Mouse (Mus musculus) thymus, postnatal 14 days (tissue): ENCODE measurements around the gene Stox2.

ENCODE experiments used
- DNase-seq: peaks from one replicate; pipeline ENCODE4 v3.0.0; 2021

Stox2 gene

GRCm38 (mm10) chr8:47288131-47288865, 157.9 kb downstream of the Stox2 start:
- DNase-seq = no peak

- no peak for DNase-seq
Observed at GRCm38 (mm10) chr8:47287641-47288130, 158.5 kb downstream of the Stox2 start.

DNA sequence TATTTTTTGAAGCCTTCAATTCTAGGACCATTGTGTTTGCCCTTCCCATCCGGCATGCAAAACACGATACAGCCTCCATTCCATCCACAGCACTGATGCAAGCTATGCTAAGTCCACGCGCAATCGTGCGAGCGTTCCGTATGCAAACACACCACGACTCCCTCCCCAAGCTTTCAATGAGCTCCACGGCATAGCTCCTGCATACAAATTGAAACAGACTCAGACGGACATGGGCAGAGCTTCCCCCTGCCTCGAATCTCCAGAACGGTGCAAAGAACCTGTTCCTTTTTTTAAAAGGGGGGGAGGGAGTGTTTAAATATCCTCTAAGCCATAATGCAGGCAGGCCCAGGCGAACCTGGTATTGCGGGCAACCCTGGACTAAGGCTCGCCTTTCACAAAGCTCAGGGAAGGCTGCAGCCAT, 159.0 kb downstream of the Stox2 start:
- no peak for DNase-seq

DNA sequence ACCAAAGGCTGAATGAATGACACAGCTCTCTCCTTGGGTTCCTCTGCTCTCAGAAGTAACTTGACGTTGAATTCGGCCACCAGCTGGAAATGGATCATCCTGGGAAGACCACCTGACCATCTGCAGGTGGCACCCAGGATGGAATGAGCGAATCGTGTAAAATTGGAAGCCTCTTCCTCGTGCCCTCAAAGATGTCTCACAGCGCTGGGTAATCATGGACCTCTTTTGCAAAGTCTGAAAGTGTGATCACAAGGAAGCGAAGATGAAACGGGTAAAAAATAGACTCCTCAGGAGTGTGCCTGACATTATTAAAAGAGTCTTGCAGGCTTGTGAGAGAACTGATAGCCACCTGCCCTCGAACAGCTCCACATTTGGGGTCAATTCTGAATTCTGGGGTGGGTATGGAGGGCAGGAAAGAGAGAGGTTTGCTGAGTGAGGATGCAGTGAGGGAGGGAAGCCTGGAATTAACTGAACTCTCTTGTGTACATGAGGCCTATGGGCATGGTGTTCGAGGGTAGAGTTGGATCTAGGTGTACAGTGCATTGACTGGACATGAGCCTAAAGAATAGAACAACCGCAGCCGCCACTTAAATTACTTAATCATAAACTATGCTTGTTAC, 160.0 kb downstream of the Stox2 start:
- DNase-seq = no peak

DNA sequence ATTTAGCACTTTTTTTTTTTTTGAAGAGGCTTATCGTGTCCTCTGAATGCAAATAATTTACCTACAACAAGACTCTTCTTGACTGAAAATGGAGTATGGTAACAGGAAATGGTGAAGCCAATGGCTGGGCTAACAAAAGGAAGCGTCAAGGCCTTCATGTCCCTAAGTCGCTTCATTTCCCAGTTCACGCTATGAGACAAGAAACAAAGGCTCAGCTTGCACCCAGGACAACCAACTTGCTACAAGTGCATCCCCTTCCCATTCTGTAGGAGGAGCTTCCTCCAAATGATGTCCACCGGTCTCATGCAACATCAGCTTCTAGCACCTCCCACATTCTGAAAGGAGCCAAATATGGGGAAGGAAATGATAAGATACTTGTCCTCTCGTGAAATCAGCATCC, 160.7 kb downstream of the Stox2 start:
- DNase-seq = no peak

GRCm38 (mm10) chr8:47284329-47285326, 161.5 kb downstream of the Stox2 start:
- DNase-seq = no peak

GRCm38 (mm10) chr8:47279898-47280297, 166.3 kb downstream of the Stox2 start:
- no peak for DNase-seq

DNA sequence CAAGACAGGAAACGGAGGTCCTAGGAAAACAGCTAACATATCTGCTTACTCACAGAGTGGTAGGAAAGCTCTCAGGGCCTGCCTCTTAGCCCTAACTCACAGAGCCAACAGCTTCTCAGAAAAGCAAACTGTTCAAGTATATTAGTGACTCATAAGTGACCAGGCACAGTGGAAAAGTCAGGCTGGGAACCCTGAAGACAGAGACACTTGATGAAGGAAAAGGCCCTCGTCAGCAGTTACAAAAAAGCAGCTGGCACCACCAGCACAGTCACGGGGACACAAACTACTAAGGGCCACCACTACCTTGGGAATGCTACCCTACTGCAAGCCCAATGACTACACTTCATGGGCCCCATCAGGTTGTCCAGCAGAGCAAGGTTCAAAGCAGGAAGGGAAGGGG, 168.0 kb downstream of the Stox2 start:
- no peak for DNase-seq

DNA sequence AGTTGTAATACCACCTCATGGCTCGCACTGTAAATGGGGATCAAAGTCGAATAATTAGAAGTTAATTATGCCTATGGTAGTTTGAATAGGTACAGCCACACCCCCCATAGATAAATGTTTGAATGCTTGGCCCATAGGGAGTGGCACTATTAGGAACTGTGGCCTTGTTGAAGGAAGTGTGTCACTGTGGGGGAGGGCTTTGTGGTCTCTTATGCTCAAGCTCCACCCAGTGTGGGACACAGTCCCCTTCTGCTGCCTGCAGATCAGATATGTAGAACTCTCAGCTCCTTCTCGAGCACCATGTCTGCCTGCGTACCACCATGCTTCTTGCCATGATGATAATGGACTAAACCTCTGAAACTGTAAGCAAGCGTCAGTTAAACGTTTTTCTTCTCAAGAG, 177.2 kb downstream of the Stox2 start:
- no peak for DNase-seq

DNA sequence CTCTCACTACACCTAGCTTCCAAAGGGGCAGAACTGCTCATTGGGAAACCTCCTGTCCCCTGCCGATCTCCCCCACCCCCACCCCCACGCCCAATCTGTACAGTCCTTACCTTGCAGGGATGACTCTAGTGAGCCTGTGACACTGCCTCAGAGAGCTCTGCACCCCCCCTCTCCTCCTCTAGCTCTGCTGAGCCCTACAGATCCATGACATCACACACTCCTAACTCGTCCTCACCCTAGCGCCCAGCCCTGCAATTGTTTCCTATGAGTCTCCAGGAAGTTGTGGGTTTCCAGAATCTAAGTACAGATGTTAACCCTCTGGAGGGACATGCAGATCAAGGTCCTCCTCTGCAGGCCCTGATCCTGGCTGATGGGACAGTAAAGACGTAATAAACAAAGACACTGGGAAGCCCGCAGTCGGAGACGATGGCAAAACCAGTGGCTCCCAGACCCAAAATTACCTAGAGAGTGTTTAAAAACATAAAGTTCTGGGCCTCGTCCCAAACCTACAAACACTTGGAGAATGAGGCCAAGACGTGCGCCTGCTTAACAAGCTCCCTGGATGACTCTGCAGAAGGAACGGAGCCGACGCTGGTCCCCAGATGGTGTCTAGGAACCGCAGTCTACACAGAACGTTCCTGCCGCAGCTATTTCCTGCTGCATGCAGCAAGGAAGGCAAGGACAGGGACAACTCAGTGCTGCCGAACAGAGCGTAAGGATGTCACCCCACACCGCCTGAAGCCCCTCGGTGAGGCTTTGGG, 177.9 kb downstream of the Stox2 start:
- DNase-seq = no peak

GRCm38 (mm10) chr8:47263070-47263843, 182.9 kb downstream of the Stox2 start:
- no peak for DNase-seq

DNA sequence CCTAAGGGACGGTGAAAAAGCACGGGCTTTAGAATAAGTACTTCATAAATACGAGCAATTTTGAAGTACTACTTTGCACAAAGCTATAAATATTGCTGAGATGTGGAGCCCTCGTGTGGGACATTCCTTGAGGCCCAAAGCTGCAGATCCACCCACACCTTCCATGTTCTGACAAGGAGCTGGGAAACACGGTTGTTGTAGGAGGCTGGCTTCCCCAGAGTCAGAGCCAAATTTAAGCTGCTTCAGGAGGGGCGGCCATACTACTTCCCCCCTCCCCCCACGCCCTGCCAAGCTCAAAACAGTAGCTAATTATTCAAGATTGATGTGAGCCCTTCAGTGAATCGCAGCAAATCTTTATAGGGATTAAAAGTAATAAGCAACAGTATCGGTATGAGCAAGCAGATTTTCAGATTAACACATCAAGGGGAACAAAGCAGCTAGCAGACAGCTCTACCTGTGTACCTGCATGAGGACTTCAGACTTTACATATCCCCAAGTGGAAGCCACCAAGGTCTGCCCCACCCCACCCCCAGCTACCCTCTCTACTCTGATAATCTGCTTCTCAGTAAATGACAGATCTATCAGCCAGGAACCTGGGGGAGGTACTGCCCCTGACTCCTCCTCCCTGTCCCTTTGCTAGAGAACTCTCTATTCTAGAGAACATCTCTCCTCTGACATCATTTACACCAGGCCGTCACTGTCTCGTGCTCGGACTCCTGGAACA, 185.2 kb downstream of the Stox2 start:
- no peak for DNase-seq

GRCm38 (mm10) chr8:47250832-47251231, 195.3 kb downstream of the Stox2 start:
- DNase-seq = no peak

DNA sequence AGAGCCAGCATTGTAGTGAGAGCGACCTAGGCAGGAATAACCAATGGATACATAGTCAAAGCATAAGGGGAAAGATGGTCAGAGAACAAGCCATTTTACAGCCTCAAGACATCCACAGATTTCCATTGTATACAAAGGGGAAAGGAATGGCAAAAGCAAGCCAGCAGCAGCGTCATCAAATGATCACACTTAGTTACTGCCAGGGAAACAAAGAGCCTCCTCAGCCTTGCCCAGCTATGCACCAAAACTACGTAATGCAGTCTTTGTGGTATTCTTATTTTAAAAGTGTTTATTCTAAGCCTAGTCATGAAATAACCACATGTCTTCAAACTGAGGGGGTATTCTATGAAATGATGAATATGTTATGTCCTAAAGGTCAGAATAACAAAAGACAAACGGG, 201.0 kb downstream of the Stox2 start:
- no peak for DNase-seq

- no peak for DNase-seq
Observed at GRCm38 (mm10) chr8:47244202-47244601, 202.0 kb downstream of the Stox2 start.

- no peak for DNase-seq
Observed at GRCm38 (mm10) chr8:47243631-47244030, 202.5 kb downstream of the Stox2 start.

- DNase-seq = no peak
Observed at GRCm38 (mm10) chr8:47243016-47243630, 203.0 kb downstream of the Stox2 start.

- peak; percentile 14 for DNase-seq
Observed at GRCm38 (mm10) chr8:47242207-47243004, 203.8 kb downstream of the Stox2 start.

- DNase-seq = no peak
Observed at GRCm38 (mm10) chr8:47241421-47242078, 204.6 kb downstream of the Stox2 start.
